Mouse (Mus musculus): ENCODE data around the gene Olfr1315-ps1. TPM values are rescaled to one million over a fixed set of nuclear protein-coding genes. Genes with fewer than 3 reads are reported as not detected.

Olfr1315-ps1 gene
- total RNA-seq (2023): not detected

GRCm38 (mm10) chr2:112115340-112115739 lies at the start of gene Olfr1315-ps1:
Gene Olfr1315-ps1, minus strand, starts transcription at chr2:112115440.

GRCm38 (mm10) chr2:112153898-112154297 lies 38.7 kb upstream of the Olfr1315-ps1 start, which contains the start of gene Olfr1318:
Gene Olfr1318, plus strand, starts transcription at chr2:112154198.

GRCm38 (mm10) chr2:112140029-112140428 lies 24.8 kb upstream of the Olfr1315-ps1 start, which contains the start of gene Olfr1317:
Gene Olfr1317, plus strand, starts transcription at chr2:112140329.

DNA sequence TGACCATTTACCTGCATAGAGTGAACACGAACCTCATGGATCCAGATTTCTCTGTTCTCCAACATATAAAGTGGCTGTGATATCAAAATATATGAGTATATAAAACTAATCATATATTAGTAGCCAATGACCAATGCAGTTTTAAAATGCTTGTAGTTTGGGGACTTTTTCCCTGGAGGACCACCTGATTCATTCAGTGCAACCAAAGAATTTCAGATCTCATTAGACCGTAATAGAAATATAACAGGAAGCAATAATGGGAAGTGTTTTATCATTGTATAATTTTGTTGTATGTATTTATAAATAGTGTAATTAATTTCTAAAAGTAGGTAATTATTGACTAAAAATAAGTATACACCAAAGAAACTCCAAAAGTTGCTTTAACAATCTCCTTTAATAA lies 19.6 kb upstream of the Olfr1315-ps1 start, which contains the start of gene Olfr1316:
Olfr1316 (minus strand) TSS at position 101 of the 400 bp plus-strand sequence.

DNA sequence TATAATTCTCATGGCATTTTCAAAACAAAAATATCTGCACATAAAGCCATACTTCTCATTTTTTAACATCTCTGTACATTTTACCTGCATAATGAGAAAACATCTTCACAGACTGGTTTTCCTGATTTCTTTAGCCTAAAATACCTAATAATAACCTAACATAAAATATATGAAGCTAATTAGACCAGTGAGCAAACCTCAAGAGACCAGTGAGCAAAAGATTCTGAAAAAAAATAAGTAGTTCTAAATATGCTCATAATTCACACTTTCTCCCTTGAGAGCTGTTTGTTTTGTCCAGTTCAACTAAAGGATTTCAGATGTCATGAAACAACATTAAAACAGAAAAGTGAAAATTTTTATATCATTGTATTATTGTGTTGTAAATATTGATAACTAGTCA lies 18.6 kb downstream of the Olfr1315-ps1 start, which contains the start of gene Olfr1314:
Olfr1314 (minus strand) TSS at position 101 of the 400 bp plus-strand sequence.

GRCm38 (mm10) chr2:112077743-112078142 lies 37.5 kb downstream of the Olfr1315-ps1 start, which contains the start of gene Olfr1313:
Gene Olfr1313, minus strand, starts transcription at chr2:112077843.

Other genes starting within 250 kb of the Olfr1315-ps1 start
- not detected for gene Olfr1305, start 238.3 kb downstream of the Olfr1315-ps1 start, total RNA-seq (2023)
- not detected for gene Olfr1306, start 199.2 kb downstream of the Olfr1315-ps1 start, total RNA-seq (2023)
- gene Olfr1307, start 166.0 kb downstream of the Olfr1315-ps1 start, total RNA-seq (2023): 0.06 TPM
- gene Olfr1308, start 150.5 kb downstream of the Olfr1315-ps1 start, total RNA-seq (2023): not detected
- gene Olfr1309, start 125.2 kb downstream of the Olfr1315-ps1 start, total RNA-seq (2023): not detected
- gene Olfr1310, start 102.7 kb downstream of the Olfr1315-ps1 start, total RNA-seq (2023): not detected
- not detected for gene Olfr1311, start 91.0 kb downstream of the Olfr1315-ps1 start, total RNA-seq (2023)
- gene Olfr1312, start 65.2 kb downstream of the Olfr1315-ps1 start, total RNA-seq (2023): not detected
- not detected for gene Olfr1313, start 37.6 kb downstream of the Olfr1315-ps1 start, total RNA-seq (2023)
- not detected for gene Olfr1314, start 18.7 kb downstream of the Olfr1315-ps1 start, total RNA-seq (2023)
- gene Olfr1316, start 19.5 kb upstream of the Olfr1315-ps1 start, total RNA-seq (2023): not detected
- not detected for gene Olfr1317, start 24.9 kb upstream of the Olfr1315-ps1 start, total RNA-seq (2023)
- not detected for gene Olfr1318, start 38.8 kb upstream of the Olfr1315-ps1 start, total RNA-seq (2023)
- 43.4 TPM for gene Lpcat4, start 124.0 kb upstream of the Olfr1315-ps1 start, total RNA-seq (2023)
- gene Nutm1, start 143.9 kb upstream of the Olfr1315-ps1 start, total RNA-seq (2023): not detected
- gene Nop10, start 146.5 kb upstream of the Olfr1315-ps1 start, total RNA-seq (2023): 66.9 TPM
- gene Slc12a6, start 150.4 kb upstream of the Olfr1315-ps1 start, total RNA-seq (2023): 104 TPM
- not detected for gene Gm21985, start 150.9 kb upstream of the Olfr1315-ps1 start, total RNA-seq (2023)